Mouse (Mus musculus) left cerebral cortex, adult 11 months (tissue): ENCODE data around the gene Lfng.

ENCODE experiments used
- DNase-seq: peaks from one replicate; pipeline ENCODE4 v3.0.0; 2022; ENCODE audit warnings: low spot score

The Lfng gene

DNA sequence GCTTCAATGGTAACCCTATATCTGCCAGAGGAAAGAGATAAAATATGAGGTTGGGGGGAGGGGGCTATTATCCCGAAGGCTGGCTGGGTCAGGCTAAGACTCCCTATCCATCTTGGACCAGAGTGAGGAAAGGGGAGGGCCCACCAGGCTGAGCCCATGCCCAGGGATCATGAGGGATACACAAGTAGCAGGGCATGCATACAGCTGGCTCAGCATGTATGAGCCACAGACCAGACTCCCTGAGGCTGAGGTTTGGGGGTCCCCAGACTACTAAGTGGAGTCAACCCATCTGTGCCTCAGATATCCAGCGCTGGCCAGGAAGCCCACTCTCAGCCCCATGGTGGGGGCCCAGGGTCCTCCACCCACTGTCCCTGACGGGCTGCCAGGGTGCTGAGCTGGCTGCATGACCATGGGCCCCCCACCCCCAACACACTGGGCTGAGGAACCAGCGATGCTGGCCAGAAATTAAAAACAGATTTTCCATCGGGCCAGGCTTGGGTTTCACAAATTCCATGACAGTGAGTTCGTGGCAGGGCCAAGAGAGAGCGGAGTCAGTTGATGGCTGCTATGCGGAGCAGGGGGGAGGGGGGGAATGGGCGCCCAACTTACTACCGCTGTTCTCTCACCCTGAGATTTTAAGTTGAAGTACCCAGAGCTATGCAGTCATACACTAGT lies 34.3 kb downstream of the Lfng start:
- DNase-seq, result no peak

DNA sequence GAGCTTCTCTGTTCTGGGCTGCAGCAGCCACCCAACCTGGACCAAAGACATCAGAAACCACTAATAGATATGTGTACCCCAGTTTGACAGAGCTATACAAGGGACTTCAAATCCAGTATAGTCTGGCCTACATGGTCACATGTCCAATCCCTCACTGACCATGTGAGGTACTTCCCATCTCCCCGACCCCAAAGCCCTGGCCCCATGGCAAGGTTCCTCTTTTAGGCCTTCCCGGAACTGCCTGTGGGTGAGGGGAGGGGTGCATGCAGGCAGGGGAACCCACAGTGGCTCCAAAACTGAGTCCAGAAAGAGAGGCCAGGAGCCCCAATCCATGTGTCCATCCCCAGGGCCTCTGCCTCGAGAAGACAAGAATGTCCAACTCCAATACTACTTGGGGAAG lies 35.0 kb downstream of the Lfng start:
- no peak for DNase-seq

DNA sequence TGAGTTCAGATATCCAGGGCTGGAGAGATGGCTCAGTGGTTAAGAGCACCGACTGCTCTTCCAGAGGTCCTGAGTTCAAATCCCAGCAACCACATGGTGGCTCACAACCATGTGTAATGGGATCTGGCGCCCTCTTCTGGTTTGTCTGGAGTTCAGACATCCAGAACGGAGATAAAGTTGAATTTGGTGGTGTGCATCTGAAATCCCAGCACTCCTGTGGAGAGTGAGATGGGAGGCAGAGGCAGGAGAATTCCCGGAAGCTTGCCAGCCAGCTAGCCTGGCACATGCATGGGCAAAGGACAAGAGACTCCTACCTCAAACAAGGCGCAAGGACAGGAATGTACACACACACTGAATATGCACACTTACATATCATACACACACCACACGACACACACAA lies 37.1 kb downstream of the Lfng start:
- DNase-seq, result no peak

DNA sequence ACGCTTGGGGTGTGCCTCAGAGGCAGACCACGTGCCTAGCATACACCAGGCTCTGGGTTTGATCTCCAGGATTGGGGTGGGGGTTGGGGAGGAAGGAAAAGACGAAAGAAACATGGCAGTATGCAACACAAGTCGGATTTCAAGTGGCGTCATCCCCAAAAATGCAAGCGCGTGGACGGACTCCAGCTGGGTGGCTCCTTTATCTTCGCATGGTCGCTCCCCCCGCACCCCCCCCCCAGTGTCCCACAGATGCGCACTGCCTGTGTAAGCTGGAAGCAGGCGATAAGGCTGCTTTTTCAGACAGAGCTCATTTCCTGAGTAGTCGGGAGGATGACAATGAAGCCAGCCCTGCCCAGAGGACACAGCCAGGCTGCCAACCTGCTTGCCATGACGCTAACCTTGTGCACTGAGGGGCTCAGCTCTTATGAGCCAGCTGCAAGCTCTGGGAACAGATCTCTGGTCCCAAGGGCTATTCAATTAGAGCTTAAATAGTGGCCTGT lies 37.6 kb downstream of the Lfng start:
- DNase-seq, result no peak

DNA sequence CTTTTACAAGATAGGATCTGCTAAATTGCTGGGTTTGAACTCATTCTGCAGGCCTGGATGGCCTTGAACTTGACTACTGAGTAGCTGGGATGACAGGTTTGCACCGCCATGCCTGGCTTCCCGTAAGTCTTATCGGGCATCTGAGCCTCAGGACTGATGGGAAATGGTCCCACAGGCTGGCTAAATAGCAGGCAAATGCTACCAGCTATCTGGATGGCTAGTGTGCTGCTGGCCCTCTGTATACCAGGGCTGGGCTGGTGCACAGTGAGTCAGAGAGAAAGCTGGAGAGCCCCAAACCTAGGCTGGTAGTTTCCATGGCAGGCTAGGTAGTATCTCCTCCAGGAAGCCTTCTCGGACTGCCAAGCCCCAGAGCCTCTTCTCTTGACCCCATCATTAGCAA lies 38.3 kb downstream of the Lfng start:
- DNase-seq, result no peak

DNA sequence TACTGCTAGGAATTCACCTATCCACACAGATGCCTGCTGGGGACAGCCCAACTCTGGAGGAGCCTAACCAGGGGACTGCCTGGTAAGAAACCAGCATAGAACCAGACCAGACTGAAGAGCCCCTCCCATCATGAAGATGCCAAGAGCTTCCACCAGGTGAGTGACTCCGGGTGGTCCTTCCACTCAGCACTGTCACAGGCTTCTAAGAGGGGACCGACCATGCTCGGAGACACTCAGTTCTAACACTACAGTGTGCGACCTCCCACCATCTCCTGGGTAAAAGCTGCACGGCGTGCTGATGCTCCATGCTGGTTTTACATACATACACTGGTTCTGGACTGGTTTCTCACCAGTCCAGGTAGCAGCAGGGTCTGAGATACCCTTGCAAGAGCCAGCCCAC lies 39.1 kb downstream of the Lfng start:
- DNase-seq, result no peak

DNA sequence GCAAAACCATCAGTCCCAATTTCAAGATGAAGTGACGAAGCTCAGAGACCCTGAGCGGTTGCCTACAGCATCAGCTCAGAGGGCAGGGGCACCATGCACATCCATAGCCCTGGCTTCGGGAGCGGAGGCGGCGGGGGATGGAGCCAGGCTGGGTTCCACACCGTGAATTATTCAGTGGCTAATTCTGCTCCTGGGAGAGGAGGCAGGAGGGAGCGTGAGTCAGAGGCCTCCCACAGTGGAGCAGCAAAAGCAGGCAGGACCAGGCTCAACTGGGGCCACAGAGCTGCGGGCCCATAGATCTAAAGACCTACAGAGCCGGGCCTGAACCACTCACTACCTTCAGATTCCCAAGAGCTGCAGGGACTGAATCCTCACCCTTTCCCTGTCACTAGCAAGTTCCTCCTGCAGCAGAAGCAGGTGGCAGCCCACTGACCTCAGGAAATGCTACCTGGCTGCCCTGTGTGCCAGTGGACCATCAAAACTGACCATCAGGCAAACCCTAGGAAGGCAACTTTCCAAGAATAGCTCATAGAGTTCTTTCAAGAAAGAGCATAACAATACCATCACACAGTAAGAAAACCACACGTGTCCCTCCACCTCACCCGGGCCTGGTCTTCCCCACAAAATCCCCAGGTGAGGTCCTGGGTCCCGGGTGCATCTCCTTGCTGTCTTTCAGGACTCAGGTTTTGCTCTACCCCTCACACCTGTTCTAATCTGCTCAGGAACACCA lies 40.1 kb downstream of the Lfng start:
- DNase-seq, result no peak

DNA sequence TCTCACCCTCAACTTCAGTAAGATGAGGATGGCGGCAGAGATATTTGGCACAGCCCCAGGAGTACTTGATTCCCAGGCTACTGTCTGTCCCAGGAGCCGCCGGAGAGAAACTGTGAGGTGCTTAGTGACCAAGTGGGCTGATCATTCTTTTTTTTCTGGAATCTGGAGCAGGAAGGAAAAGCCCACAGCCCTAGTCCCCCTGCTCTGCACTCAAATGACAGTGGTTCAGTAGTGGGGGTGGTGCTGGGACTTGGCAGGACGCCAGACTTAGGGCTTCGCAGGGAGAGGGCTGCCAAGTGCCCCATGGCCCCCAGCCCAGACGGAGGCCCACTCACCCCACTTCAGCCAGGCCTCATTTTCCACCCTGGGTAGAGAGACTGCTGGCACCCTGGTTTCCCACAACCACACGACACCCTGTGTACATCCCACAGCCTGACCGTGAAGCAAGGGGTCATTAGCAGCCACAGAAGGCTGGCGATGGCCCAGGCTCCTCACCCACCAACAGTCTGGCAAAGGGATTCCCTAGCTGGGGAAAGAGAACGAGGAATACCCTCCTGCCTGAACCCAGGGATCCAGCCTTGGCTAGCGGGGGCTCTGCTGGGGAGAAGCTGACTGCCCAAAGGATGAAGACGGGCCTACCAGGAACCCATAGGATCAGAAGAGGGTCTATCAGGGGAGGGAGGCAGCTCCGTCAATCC lies 40.9 kb downstream of the Lfng start:
- DNase-seq, result no peak

DNA sequence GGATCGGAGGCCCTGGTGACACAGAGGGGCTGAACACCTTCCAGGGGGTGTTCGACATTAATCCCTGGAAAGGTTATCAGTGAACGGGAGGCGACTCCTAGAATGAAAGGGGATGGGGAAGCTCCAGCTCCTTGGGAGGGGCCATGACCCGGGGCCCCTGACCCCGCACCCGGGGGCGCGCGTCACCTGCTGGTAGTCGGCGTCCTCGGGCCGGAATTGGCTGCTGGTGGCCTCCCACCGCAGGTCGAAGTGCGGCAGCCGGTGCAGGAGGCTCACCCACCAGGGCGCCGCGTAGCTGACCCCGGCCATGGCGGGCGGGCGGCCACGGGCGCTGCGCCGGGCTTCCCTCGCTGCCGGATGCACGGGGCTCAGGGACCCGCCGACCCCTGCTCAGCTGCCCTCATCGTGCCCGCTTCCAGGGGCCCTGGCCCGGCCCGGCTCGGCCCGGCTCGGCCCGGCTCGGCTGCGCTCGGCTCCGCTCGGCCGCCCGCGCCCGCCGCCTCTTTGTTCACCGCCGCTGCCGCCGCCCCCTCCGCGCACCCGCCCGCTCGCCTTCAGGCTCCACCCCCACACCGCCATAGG lies 41.5 kb downstream of the Lfng start, which contains the start of gene Ttyh3:
Gene Ttyh3 (minus strand): TSS at position 513 of the 582 bp plus-strand sequence.
- DNase-seq, result no peak

DNA sequence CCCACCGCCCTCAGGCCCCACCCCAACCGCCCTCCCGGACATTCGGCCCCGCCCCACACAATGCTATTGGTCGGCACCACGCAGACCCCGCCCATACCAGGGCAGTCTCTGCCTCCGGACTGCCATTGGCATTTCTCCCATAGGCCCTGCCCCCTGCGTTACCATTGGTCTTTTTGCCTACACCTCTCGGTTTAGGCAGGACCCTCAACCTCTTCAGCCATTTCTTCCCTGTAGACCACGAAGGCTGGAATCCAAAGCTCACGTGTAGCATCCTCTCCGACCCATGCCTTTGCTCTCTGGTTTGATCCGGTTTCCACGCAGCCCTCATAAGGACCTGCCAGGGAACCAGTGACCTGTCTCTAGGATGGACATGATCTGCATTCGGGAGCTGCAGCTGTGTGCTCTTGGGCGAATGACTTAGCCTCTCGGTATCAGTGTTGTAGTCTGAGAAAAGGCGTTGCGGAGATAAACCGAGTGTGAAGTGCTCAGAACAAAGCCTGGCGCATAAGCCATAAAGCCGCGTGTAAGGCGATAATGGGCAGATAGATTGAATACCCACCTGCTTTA lies 42.1 kb downstream of the Lfng start:
- peak; percentile 94 for DNase-seq

DNA sequence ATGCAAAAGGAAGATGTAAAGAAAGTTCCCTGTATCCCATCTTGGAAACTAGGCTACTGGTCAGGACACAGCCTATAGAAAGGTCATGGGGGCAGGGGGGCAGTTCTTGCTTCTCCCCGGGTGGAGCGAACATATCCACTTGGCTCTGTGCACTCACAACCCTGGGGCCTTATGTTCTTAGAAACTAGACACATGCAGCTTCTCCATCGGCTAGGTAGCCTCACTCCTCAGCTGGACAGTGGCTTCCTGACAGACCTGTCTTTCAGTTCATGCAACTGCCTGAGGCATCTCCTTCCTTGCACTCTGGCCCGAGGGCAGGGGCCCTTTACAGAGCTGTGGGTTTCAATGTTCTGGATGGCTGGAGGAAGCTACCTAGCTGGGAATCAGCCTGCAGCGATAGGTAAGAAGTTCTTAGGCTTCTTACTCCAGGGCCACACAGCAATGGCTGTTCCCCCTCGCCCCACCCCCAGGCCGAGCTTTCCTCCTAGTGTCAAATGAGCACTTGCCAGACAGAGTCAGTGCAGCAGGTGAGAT lies 42.8 kb downstream of the Lfng start:
- DNase-seq, result no peak

DNA sequence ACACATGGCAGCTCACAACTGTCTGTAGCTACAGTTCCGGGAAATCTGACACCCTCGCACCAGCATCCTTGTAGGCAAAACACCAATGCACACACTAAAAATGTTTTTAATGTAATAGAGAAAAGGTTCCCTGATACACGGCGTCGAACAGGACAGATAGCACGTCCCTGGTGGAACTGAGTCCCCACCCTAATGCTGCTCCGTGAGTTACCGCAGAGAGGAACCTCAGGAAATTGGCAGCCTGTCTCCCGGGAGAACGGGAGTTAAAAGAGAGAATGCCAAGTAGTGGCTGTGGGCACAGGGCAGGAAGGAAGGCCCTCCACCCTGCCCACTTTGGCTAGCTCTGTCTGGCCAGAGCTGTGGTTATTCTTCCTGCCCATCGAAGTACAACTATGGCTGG lies 44.1 kb downstream of the Lfng start:
- no peak for DNase-seq

DNA sequence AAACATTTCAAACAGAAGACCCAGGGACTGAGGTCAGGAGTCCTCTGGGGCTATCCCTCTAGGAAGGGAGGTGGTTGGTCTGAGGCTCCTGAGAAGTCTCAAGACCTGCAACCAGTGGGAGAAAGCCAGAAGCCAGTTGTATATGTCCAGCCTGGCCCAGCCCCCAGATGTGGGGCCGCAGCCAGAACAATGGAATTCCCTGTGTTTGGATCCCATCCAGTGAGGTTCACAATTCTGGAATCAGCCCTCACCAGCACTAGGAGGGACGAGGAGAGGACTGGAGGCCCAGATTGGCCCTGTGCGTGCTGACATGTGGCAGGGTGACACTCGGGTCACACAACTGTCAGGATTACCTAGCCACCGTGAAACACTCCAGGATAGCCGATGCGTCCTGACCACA lies 45.5 kb downstream of the Lfng start:
- no peak for DNase-seq

GRCm38 (mm10) chr5:140654096-140654845 lies 47.2 kb downstream of the Lfng start:
- DNase-seq, result no peak

DNA sequence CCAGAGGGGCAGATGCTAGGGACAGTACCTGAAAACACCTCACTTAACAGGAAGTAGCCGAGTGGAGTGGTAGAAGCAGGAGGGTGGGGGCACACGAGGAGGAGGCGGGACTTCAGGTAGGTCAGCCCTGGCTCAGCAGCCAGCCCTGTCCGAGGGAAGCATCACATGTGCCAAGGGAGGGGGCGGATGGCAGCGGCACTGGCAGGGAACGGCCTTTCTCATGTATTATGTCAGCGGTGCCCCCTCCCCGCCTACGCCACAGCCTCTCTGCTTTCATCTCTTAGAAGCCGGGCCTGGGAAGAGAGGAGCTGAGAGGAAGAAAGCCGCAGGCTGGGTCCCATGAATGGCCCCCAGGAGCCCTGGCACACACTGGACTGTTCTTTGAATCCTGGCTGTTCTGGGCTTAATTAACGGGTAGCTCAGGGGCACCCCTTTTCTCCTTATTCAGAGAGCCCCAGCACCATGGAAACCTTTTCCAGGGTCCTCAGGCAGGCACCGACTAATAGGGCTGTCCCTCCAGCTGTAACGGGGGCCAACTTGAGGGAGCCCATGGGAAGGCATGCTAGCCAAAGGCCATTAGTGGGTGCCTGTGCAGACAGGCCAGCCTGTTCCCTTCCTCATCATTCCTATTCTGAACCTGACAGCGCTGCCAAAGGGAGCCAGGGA lies 52.6 kb downstream of the Lfng start:
- peak; percentile 74 for DNase-seq

GRCm38 (mm10) chr5:140660398-140660797 lies 53.3 kb downstream of the Lfng start:
- no peak for DNase-seq

DNA sequence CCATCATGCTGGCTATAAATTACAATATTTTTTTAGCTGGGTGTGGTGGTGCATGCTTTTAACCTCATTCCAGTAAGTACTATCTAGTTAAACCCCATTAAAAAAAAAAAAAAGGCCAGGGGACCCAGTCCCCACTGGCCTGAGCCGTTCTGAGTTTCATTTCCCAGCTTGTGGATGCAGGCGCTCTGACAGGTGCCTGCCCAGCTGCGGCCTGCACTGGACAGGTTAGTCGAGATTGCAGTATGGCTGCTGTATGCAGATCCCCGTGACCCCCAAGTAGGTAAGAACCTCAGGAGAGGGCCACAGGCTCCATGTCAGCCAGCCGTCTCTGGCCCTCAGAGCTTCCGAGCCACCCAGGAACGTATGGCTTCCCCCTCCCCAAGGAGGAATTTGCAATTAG lies 54.3 kb downstream of the Lfng start:
- no peak for DNase-seq

- DNase-seq, result no peak
Measured at GRCm38 (mm10) chr5:140661875-140662643, 54.9 kb downstream of the Lfng start.

GRCm38 (mm10) chr5:140662741-140663592 lies 55.8 kb downstream of the Lfng start:
- no peak for DNase-seq
